Mouse (Mus musculus) liver, embryonic 14.5 days (tissue): ENCODE results near the gene Hpcal1.

Experiments
- CTCF ChIP-seq: IDR thresholded peaks from 2 replicates; pipeline ENCODE4 v1.5.1; 2016; ENCODE audit warnings: antibody characterized with exemption, low read depth, control low read depth
- EP300 ChIP-seq: IDR thresholded peaks from 2 replicates; pipeline ENCODE4 v1.6.1; 2016; ENCODE audit warnings: antibody characterized with exemption, low read depth

GRCm38 (mm10) chr12:17686116-17686515 is 4.5 kb upstream of the Hpcal1 start:
- no peak for TF ChIP-seq CTCF
- TF ChIP-seq EP300, result no peak
